Mouse (Mus musculus) cerebellum, adult 2 months (tissue): ENCODE data around the gene Tmem50a. TPM values are rescaled to one million over a fixed set of nuclear protein-coding genes. Genes with fewer than 3 reads are reported as not detected.

ENCODE experiments used
- DNase-seq, 2 experiments: peaks; one replicate each; pipeline ENCODE4 v3.0.0; 2021
- H3K27ac ChIP-seq: fragments of 200-500 bp; 2 replicates; pipeline ENCODE4 v1.5.1; 2012; ENCODE audit warnings: low read length, control low read depth, inconsistent platforms; ENCODE audit not compliant: insufficient read depth
- H3K27me3 ChIP-seq: fragments of 200-500 bp; 2 replicates; pipeline ENCODE4 v1.6.1; 2012; ENCODE audit warnings: inconsistent platforms, mild to moderate bottlenecking, low read length, moderate library complexity; ENCODE audit not compliant: control insufficient read depth, insufficient read depth
- H3K4me1 ChIP-seq: fragments of 200-500 bp; 2 replicates; pipeline ENCODE4 v1.6.1; 2011; ENCODE audit warnings: low read length; ENCODE audit not compliant: control insufficient read depth, insufficient read depth
- H3K4me3 ChIP-seq: fragments of 200-500 bp; replicated peaks from 2 replicates; pipeline ENCODE3; 2011; ENCODE audit warnings: mild to moderate bottlenecking, low read depth, low read length, control low read depth; ENCODE audit not compliant: insufficient read depth
- CTCF ChIP-seq: fragments of 200-500 bp; IDR thresholded peaks from 2 replicates; pipeline ENCODE4 v1.5.1; 2011; ENCODE audit warnings: low read depth, mild to moderate bottlenecking, control low read depth, low read length, moderate library complexity, borderline replicate concordance; ENCODE audit not compliant: insufficient read depth
- POLR2A ChIP-seq: fragments of 200-500 bp; IDR thresholded peaks from 2 replicates; pipeline ENCODE4 v1.6.1; 2011; ENCODE audit warnings: low read length, control low read depth, borderline replicate concordance; ENCODE audit not compliant: insufficient read depth
- WGBS: fragments of 180-500 bp; shearing (Covaris S2); methylation state at CpG from one replicate; pipeline ENCODE4 v1.1.7; 2018; 5-methylcytosine and 5-hydroxymethylcytosine counted together
- polyA plus RNA-seq: library from polyadenylated mRNA; depleted of rRNA; stranded (reverse); fragments of >200 nt; gene quantifications from 2 replicates; pipeline ENCODE4 v1.2.3, GENCODE M21; 2012

Tmem50a gene
- polyA plus RNA-seq, 1 experiment: 111 TPM

DNA sequence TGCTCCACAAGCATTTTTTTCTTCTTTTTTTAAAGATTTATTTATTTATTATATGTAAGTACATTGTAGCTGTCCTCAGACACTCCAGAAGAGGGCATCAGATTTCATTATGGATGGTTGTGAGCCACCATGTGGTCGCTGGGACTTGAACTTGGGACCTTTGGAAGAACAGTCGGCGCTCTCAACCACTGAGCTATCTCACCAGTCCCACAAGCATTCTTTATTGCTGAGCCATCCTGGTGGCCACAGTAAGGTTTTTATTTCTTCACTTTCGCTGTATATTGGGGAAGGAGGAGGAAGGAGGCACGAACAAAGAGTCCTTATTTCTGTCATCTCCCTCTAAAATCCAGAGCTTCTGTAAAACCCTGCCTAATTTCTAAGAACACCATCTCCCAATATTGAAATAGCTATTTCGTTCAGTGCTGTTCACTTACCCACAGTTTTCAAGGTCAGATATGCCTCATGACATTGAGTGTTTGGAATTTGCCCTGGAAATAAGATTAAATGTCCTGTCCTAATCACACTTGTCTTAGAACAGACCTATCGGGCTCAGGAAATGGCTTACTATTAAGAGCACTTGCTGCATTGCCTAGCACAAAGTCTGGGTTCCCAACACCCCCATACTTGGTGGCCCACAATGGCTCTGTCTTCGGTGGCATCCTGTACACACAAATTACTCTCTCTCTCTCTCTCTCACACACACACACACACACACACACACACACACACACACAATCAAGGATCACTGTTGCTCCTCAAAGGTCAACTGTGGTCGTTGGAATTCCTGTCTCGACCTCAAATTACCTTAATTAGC lies 7.5 kb upstream of the Tmem50a start:
- DNase-seq: no peak
- 63% methylated on average over 10 of the region's 10 CpGs for WGBS

DNA sequence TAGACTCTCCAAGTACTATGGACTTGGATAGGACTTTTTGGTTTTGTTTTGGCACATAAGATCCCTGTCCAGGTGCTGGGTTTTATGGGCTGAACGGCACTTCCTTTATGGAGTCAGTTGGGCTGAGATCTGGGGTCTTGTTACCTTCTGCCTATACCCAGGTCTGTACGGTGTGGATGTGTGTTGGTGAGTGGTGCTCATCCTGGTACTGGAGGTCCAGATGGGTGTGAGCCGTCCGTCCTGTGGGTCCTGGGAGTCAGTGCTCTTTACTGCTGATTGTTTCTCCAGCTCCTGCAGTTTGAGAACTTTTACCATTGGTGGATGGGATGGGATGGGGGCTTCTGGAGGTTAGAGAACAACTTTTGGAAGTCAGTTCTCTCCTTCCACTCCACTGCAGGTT lies 6.9 kb upstream of the Tmem50a start:
- TF ChIP-seq POLR2A (no peak), CTCF (no peak)
- DNase-seq: no peak
- Histone ChIP-seq H3K27ac (no peak overlapping the region), H3K27me3 (no peaks in the 10 kb centered on the region), H3K4me1 (peaks cover 7% of the 10 kb centered on the region; the same call in 1 of the 2 replicates), H3K4me3 (no peak overlapping the region)
- 97% methylated on average over 4 of the region's 4 CpGs for WGBS

More for the DNA sequence above, 7.5 kb upstream of the Tmem50a start:
- Histone ChIP-seq H3K27me3 (no peaks in the 10 kb centered on the region), H3K4me1 (peaks cover 7% of the 10 kb centered on the region; the same call in 1 of the 2 replicates), H3K4me3 (peak overlapping the region; percentile 89), H3K27ac (peak overlapping the region; percentile 91)
- TF ChIP-seq CTCF (no peak), POLR2A (no peak)

DNA sequence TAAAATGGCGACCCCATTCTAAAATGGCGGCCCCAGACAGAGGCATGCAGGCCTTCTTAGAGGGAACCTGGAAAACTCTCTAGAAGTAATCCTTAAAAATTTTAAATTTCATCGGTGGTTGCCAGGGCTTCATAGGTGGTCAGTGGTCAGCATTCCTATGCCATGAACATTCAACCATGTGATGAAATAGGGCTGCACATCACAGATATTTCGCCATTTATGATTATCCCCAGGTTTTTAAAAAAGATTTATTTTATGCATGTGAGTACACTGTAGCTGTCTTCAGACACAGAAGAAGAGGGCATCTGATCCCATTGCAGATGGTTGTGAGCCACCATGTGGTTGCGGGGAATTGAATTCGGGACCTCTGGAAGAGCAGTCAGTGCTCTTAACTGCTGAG lies 5.8 kb upstream of the Tmem50a start:
- no peaks in the 10 kb centered on the region for H3K27me3 ChIP-seq
- no peak overlapping the region for H3K27ac ChIP-seq
- no peak for TF ChIP-seq POLR2A
- TF ChIP-seq CTCF: no peak
- 97% methylated on average over 6 of the region's 6 CpGs for WGBS
- peaks cover 4% of the 10 kb centered on the region; the same call in 1 of the 2 replicates for H3K4me1 ChIP-seq
- no peak for DNase-seq
- no peak overlapping the region for H3K4me3 ChIP-seq

DNA sequence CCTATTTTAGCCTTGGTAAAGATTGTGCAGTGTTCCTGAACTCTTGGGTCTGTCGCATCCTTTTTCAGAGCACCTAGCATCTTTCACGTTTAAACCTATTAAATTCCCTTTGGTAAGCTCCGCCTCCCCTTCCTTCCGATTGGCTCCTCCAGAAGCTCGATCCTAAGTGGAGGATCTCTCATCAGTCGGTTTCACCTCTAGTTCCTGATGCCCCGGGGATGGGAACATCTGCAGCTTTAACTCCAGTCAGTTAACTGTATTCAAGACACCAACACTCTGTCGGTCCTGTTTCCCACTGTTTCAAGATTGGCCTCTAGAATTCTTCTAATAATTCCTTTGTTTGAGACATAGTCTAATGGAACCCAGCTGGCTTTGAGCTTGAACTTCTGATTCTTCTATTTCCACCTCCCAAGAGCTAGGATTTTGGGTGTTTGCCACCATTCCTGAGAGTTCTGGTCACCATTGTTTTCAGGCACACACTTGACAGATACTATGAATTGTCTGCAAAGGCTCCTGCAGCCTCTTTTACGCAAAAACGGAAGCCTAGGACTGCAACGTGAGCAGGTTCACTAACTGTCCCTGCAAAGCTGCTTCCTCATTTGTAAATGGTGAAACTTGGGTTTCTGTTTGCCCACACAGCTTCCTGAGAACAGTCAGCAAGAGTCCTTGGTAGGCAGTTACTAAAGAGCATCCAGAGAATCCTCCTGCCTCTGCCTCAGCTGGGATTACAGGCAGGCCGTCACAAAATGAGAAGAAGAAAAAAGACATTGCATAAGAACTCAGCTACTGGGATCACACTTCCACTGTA lies 5.1 kb upstream of the Tmem50a start:
- no peak overlapping the region for H3K27ac ChIP-seq
- no peak for TF ChIP-seq CTCF
- TF ChIP-seq POLR2A: no peak
- 46% methylated on average over 12 of the region's 12 CpGs for WGBS
- no peak for DNase-seq
- no peak overlapping the region for H3K4me3 ChIP-seq
- H3K4me1 ChIP-seq: no peaks in the 10 kb centered on the region; the same call in 1 of the 2 replicates
- no peaks in the 10 kb centered on the region for H3K27me3 ChIP-seq

DNA sequence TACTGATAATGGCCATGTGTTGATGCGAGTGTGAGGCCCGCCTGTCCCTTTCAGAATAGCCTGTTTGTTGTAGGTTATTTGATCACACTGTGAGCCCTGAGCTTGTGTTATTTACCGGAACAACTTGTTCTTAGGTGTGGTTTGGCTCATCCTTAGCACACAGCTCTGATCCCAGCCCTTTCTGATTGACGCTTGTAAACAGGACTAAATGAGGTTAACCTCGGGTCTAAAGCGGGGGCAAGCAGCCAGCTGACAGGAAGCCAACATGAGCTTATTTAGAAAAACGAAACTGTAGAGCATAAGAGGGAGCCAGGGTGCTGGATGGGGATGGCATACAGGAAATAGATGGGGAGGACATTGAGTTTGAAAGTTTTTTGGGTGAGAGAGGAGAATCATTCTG lies 3.6 kb upstream of the Tmem50a start:
- no peak overlapping the region for H3K27ac ChIP-seq
- no peak for DNase-seq
- WGBS: 51% methylated on average over 7 of the region's 7 CpGs

DNA sequence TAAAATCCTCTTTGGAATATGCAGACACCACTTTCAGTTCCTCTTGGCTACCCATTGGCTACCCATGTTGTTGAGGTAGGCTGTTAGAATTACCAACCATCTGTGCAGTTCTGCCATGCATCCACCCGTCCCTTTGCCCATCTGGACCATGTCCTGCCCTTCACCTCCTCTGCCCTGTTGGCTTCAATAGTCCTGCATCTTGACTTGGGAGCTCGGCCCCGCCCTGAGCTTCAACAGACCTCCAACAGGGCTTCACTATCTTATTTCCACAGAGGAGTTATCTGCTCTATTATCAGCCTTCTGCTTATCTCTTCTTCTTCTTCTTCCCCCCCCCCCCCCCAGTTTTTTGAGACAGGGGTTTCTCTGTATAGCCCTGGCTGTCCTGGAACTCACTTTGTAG lies 2.4 kb upstream of the Tmem50a start:
- TF ChIP-seq POLR2A: no peak
- Histone ChIP-seq H3K4me1 (no peaks in the 10 kb centered on the region; the same call in 1 of the 2 replicates), H3K27me3 (no peaks in the 10 kb centered on the region), H3K4me3 (no peak overlapping the region), H3K27ac (no peak overlapping the region)
- 70% methylated on average over 3 of the region's 3 CpGs for WGBS
- no peak for DNase-seq

More for the DNA sequence above, 3.6 kb upstream of the Tmem50a start:
- H3K27me3 ChIP-seq: no peaks in the 10 kb centered on the region
- no peak overlapping the region for H3K4me3 ChIP-seq
- H3K4me1 ChIP-seq: no peaks in the 10 kb centered on the region; the same call in 1 of the 2 replicates
- no peak for TF ChIP-seq POLR2A
- no peak for TF ChIP-seq CTCF

DNA sequence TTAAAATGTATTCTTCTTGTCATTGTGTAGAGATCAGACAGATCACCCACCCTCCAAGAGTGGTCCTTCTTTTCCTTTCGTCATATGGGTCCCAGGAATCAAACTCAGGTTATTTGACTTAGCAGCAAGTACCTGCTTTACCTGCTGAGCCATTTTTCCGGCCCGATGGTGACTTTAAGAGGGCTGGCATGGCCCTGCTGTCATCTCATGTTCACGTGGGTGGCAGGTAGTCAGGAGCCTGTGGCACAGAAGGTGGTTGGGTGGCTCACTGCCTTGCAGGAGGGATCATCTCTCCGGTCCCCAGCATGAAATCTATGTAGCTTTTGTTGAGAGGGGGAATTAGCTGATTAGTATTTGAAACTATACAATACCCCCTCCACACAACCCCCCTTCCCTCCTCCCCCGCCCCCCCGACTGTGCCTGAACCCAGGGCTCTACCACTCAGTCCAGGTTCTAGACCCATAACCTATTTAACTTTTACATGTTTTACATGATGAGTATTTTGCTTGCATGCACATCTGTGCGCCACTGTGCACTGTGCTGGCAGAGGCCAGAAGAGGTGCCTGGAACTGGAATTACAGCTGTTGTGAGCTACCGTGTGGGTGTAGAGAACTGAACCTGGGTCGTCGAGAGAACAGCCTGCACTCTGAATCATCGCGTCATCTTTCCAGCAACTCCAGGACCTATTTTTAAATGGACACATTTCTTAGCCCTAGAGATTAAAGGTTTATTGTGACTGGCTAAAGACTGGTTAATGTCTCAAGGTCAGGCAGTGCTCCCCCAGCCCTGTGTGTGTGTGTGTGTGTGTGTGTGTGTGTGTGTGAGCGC lies 613 bp upstream of the Tmem50a start:
- Histone ChIP-seq H3K4me1 (no peaks in the 10 kb centered on the region; the same call in 1 of the 2 replicates), H3K27me3 (no peaks in the 10 kb centered on the region), H3K27ac (no peak overlapping the region), H3K4me3 (peak overlapping the region; percentile 57)
- no peak for DNase-seq
- WGBS: 52% methylated on average over 14 of the region's 14 CpGs
- TF ChIP-seq POLR2A: no peak
- TF ChIP-seq CTCF: no peak
